Comparison of ENCODE assay signal across 8 mouse cellular contexts in genomic region chr17:17600804-17601252, GRCm38 (mm10). TPM values are rescaled to one million over a fixed set of nuclear protein-coding genes. Genes with fewer than 3 reads are reported as not detected.
DNase-seq lines count a peak whose midpoint lies in the region; ATAC-seq and TF ChIP-seq lines count a peak whose summit lies in the region.

No protein-coding gene starts in this region.

- H3K79me2 ChIP-seq in macrophage (ENCODE audit: inconsistent target): peaks cover 100% of the 10 kb centered on the region

- no peak overlapping the region for H3K4me2 ChIP-seq in midbrain, embryonic 14.5 days (ENCODE audit: low read length)
- H3K4me2 ChIP-seq in midbrain, embryonic 13.5 days (replicated peaks): no peak overlapping the region
- no peak overlapping the region for H3K4me2 ChIP-seq in intestine, postnatal 0 days (replicated peaks; ENCODE audit: low read depth)

- H3K27ac ChIP-seq in midbrain, embryonic 14.5 days (replicated peaks; ENCODE audit: low read depth, low read length): no peak overlapping the region
- H3K27ac ChIP-seq in midbrain, embryonic 13.5 days: no peak overlapping the region
- H3K27ac ChIP-seq in macrophage: peak overlapping the region; percentile 71
- H3K27ac ChIP-seq in intestine, postnatal 0 days (ENCODE audit: low read depth, low read length): no peak overlapping the region

- H3K36me3 ChIP-seq in midbrain, embryonic 14.5 days (ENCODE audit: control insufficient read depth, insufficient read depth, low read length): no peaks in the 10 kb centered on the region
- no peaks in the 10 kb centered on the region for H3K36me3 ChIP-seq in midbrain, embryonic 13.5 days
- H3K36me3 ChIP-seq in macrophage (ENCODE audit: inconsistent target): no peaks in the 10 kb centered on the region
- H3K36me3 ChIP-seq in intestine, postnatal 0 days (ENCODE audit: control insufficient read depth, insufficient read depth): no peaks in the 10 kb centered on the region

- 77% methylated on average over 3 of the region's 3 CpGs for WGBS in midbrain, embryonic 14.5 days
- 84% methylated on average over 3 of the region's 3 CpGs for WGBS in midbrain, embryonic 13.5 days
- 0% methylated on average over 3 of the region's 3 CpGs for WGBS in macrophage (ENCODE audit: missing documents)
- WGBS in intestine, postnatal 0 days: 35% methylated on average over 3 of the region's 3 CpGs

- H3K9ac ChIP-seq in midbrain, embryonic 14.5 days (replicated peaks; ENCODE audit: low read length): no peak overlapping the region
- no peak overlapping the region for H3K9ac ChIP-seq in midbrain, embryonic 13.5 days (replicated peaks)
- H3K9ac ChIP-seq in intestine, postnatal 0 days (ENCODE audit: low read depth, low read length): no peak overlapping the region

- peak; percentile 45 for DNase-seq in midbrain, embryonic 14.5 days
- DNase-seq in cerebellum, adult 11 months: peak; percentile 74
- DNase-seq in gonadal fat pad, adult 2 months (ENCODE audit: low read depth): peak; percentile 88
- DNase-seq in layer of hippocampus, adult 9-11 months: peak; percentile 84
- DNase-seq in urinary bladder, postnatal 14 days (ENCODE audit: low spot score): peak; percentile 89

- TF ChIP-seq CTCF in intestine, postnatal 0 days (IDR thresholded peaks at IDR 0.05; ENCODE audit: low read depth): no peak

- no peaks in the 10 kb centered on the region for H3K27me3 ChIP-seq in midbrain, embryonic 14.5 days (ENCODE audit: control insufficient read depth, insufficient read depth, low read length)
- no peaks in the 10 kb centered on the region for H3K27me3 ChIP-seq in midbrain, embryonic 13.5 days
- no peaks in the 10 kb centered on the region for H3K27me3 ChIP-seq in intestine, postnatal 0 days (replicated peaks; ENCODE audit: control insufficient read depth, insufficient read depth, low read length)

- H3K4me1 ChIP-seq in midbrain, embryonic 14.5 days (ENCODE audit: control insufficient read depth, insufficient read depth, low read length): peaks cover 3% of the 10 kb centered on the region; the same call in 1 of the 2 replicates
- H3K4me1 ChIP-seq in midbrain, embryonic 13.5 days (replicated peaks): peaks cover 10% of the 10 kb centered on the region; the same call in 1 of the 2 replicates
- H3K4me1 ChIP-seq in intestine, postnatal 0 days (replicated peaks; ENCODE audit: control insufficient read depth, insufficient read depth, low read length): 0 out of 2 replicates have a peak, but pooled peaks cover 4% of the 10 kb centered on the region

- no peaks in the 10 kb centered on the region for H3K9me3 ChIP-seq in midbrain, embryonic 14.5 days (ENCODE audit: control insufficient read depth, low read length)
- no peaks in the 10 kb centered on the region for H3K9me3 ChIP-seq in midbrain, embryonic 13.5 days
- no peaks in the 10 kb centered on the region for H3K9me3 ChIP-seq in intestine, postnatal 0 days (ENCODE audit: control insufficient read depth)

- no peak overlapping the region for H3K4me3 ChIP-seq in midbrain, embryonic 14.5 days (replicated peaks; ENCODE audit: low read depth, low read length)
- no peak overlapping the region for H3K4me3 ChIP-seq in midbrain, embryonic 13.5 days (replicated peaks)
- no peak overlapping the region for H3K4me3 ChIP-seq in macrophage (ENCODE audit: inconsistent target)
- no peak overlapping the region for H3K4me3 ChIP-seq in intestine, postnatal 0 days (ENCODE audit: low read depth, low read length)

- ATAC-seq in midbrain, embryonic 14.5 days (ENCODE audit: low FRiP score, low TSS enrichment): no peak
- no peak for ATAC-seq in midbrain, embryonic 13.5 days
- no peak for ATAC-seq in intestine, postnatal 0 days

RNA-seq across cellular contexts. Expression of gene Lnpep, which starts 24.0 kb away (rescaled TPM):
- polyA plus RNA-seq in midbrain, embryonic 14.5 days (2014; fragmentation: Nextera tagmentation; extraction: Ambion mirVana): 8.8 and 13.5 TPM in 2 replicates
- polyA plus RNA-seq in midbrain, embryonic 13.5 days (2015; fragmentation: Nextera tagmentation; extraction: Ambion mirVana): 9.0 and 9.2 TPM in 2 replicates
- polyA plus RNA-seq in gonadal fat pad, adult 2 months (2012; rRNA removed): 12.3 and 16.2 TPM in 2 replicates
- 100 to 1,000 TPM in 25 of 26 experiments, 10 to 100 TPM in 1; 97.5 to 343 (median 222) TPM for total RNA-seq in macrophage (2018; cell fraction: chromatin; rRNA removed)
- total RNA-seq in macrophage (2018; cell fraction: cytosol; rRNA removed): 100 to 1,000 TPM in 6 of 26 experiments, 10 to 100 TPM in 20; 65.1 to 115 (median 80.9) TPM
- total RNA-seq in macrophage (2018; cell fraction: nucleus; rRNA removed): 100 to 1,000 TPM; 117 to 361 (median 218) TPM
- 22.3 to 28.6 TPM (median 28.3 TPM) in 3 replicates for polyA plus RNA-seq in macrophage (2018)
- polyA plus RNA-seq in intestine, postnatal 0 days (2015; fragmentation: Nextera tagmentation; extraction: Ambion mirVana): 4.0 and 5.8 TPM in 2 replicates
